Mouse (Mus musculus) hindbrain, embryonic 13.5 days (tissue): Measurements from ENCODE around the gene Pgd. TPM values are rescaled to one million over a fixed set of nuclear protein-coding genes. Genes with fewer than 3 reads are reported as not detected.
A peak's percentile ranks its signal among the peaks of the same experiment; 100 is the strongest.
"Not testable (repeated sequence)": the region's sequence is repeated elsewhere in the genome, so short reads cannot be mapped to it uniquely, and the experiment has no call there.

Experiments
- ATAC-seq: fragments of 200-750 bp; cut with Nextera tagmentation; 2 replicates; pipeline ENCODE4 v1.8.0; 2017; ENCODE audit warnings: moderate TSS enrichment; ENCODE audit not compliant: low FRiP score
- H3K27ac ChIP-seq: fragments of 300-500 bp; sonication (generic); 2 replicates; pipeline ENCODE4 v1.5.1; 2015; ENCODE audit warnings: inconsistent platforms, mild to moderate bottlenecking, moderate library complexity
- H3K27me3 ChIP-seq: fragments of 300-500 bp; sonication (generic); 2 replicates; pipeline ENCODE4 v1.6.1; 2015; ENCODE audit warnings: mild to moderate bottlenecking, inconsistent platforms
- H3K36me3 ChIP-seq: fragments of 300-500 bp; sonication (generic); 2 replicates; pipeline ENCODE4 v1.6.1; 2015; ENCODE audit warnings: mild to moderate bottlenecking, inconsistent platforms
- H3K4me1 ChIP-seq: fragments of 300-500 bp; sonication (generic); replicated peaks from 2 replicates; pipeline ENCODE4 v1.6.1; 2015; ENCODE audit warnings: inconsistent platforms
- H3K4me2 ChIP-seq: fragments of 300-500 bp; sonication (generic); 2 replicates; pipeline ENCODE4 v1.6.1; 2015; ENCODE audit warnings: inconsistent platforms, mild to moderate bottlenecking, moderate library complexity
- H3K4me3 ChIP-seq: fragments of 300-500 bp; sonication (generic); 2 replicates; pipeline ENCODE4 v1.5.1; 2015; ENCODE audit warnings: mild to moderate bottlenecking, inconsistent platforms
- H3K9ac ChIP-seq: fragments of 300-500 bp; sonication (generic); 2 replicates; pipeline ENCODE4 v1.6.1; 2015; ENCODE audit warnings: mild to moderate bottlenecking, inconsistent platforms
- H3K9me3 ChIP-seq: fragments of 300-500 bp; sonication (generic); 2 replicates; pipeline ENCODE4 v1.6.1; 2016; ENCODE audit warnings: inconsistent platforms
- WGBS: fragments of 180-500 bp; shearing (Covaris S2); methylation state at CpG from one replicate; pipeline ENCODE4 v1.1.7; 2015; 5-methylcytosine and 5-hydroxymethylcytosine counted together
- polyA plus RNA-seq: library from polyadenylated mRNA; unstranded; fragments of >200 nt; fragmentation: Nextera tagmentation; extraction: Ambion mirVana; gene quantifications from 2 replicates; pipeline ENCODE4 v1.2.1, GENCODE M21; 2015

Gene Pgd
- polyA plus RNA-seq, 1 experiment from 2014 or later, result 111 TPM

GRCm38 (mm10) chr4:149126663-149127062 is 39.9 kb downstream of the Pgd start, which contains the start of gene Cort:
Gene Cort, minus strand, starts transcription at chr4:149126763.
- Histone ChIP-seq H3K27me3 (no peaks in the 10 kb centered on the region), H3K36me3 (peaks cover 45% of the 10 kb centered on the region), H3K4me2 (no peak within 1 kb of the TSS), H3K4me1 (0 out of 2 replicates have a peak, but pooled peaks cover 3% of the 10 kb centered on the region), H3K4me3 (no peak within 1 kb of the TSS), H3K27ac (no peak within 1 kb of the TSS), H3K9me3 (no peaks in the 10 kb centered on the region), H3K9ac (no peak within 1 kb of the TSS)
- no peak for ATAC-seq
- 89% methylated on average over 11 of the region's 11 CpGs for WGBS

GRCm38 (mm10) chr4:149126115-149126509 is 40.5 kb downstream of the Pgd start:
- Histone ChIP-seq H3K27ac (no peak overlapping the region), H3K4me1 (0 out of 2 replicates have a peak, but pooled peaks cover 3% of the 10 kb centered on the region), H3K4me3 (no peak overlapping the region), H3K4me2 (no peak overlapping the region), H3K9me3 (no peaks in the 10 kb centered on the region), H3K27me3 (no peaks in the 10 kb centered on the region), H3K36me3 (peaks cover 40% of the 10 kb centered on the region), H3K9ac (no peak overlapping the region)
- ATAC-seq, result no peak
- 77% methylated on average over 6 of the region's 6 CpGs for WGBS

GRCm38 (mm10) chr4:149125341-149126114 is 41.0 kb downstream of the Pgd start:
- ATAC-seq, result no peak
- Histone ChIP-seq H3K9ac (no peak overlapping the region), H3K27ac (no peak overlapping the region), H3K9me3 (no peaks in the 10 kb centered on the region), H3K36me3 (peaks cover 36% of the 10 kb centered on the region), H3K27me3 (no peaks in the 10 kb centered on the region), H3K4me3 (no peak overlapping the region), H3K4me1 (0 out of 2 replicates have a peak, but pooled peaks cover 3% of the 10 kb centered on the region), H3K4me2 (no peak overlapping the region)
- 41% methylated on average over 11 of the region's 11 CpGs for WGBS

- H3K9me3 ChIP-seq, result no peaks in the 10 kb centered on the region
- H3K4me3 ChIP-seq, result no peak overlapping the region
- no peaks in the 10 kb centered on the region for H3K27me3 ChIP-seq
- H3K4me1 ChIP-seq, result 0 out of 2 replicates have a peak, but pooled peaks cover 3% of the 10 kb centered on the region
- no peak overlapping the region for H3K9ac ChIP-seq
- WGBS, result 75% methylated on average over 5 of the region's 5 CpGs
- H3K27ac ChIP-seq, result no peak overlapping the region
- no peak overlapping the region for H3K4me2 ChIP-seq
- no peak for ATAC-seq
- peaks cover 39% of the 10 kb centered on the region for H3K36me3 ChIP-seq
These were observed 43.1 kb downstream of the Pgd start for GRCm38 (mm10) chr4:149123432-149123831.

GRCm38 (mm10) chr4:149119978-149120562 is 46.5 kb downstream of the Pgd start:
- not testable (repeated sequence) for H3K9me3 ChIP-seq, H3K4me3 ChIP-seq, H3K27ac ChIP-seq, H3K4me2 ChIP-seq, ATAC-seq, H3K27me3 ChIP-seq, H3K4me1 ChIP-seq, H3K9ac ChIP-seq
- peaks cover 43% of the 10 kb centered on the region for H3K36me3 ChIP-seq
- 84% methylated on average over 12 of the region's 12 CpGs for WGBS

GRCm38 (mm10) chr4:149103875-149104561 is 62.6 kb downstream of the Pgd start, which contains the start of gene Dffa:
Gene Dffa, plus strand, starts transcription at chr4:149104146.
- Histone ChIP-seq H3K4me1 (peaks cover 10% of the 10 kb centered on the region), H3K36me3 (peaks cover 30% of the 10 kb centered on the region), H3K4me2 (peak within 1 kb of the TSS; percentile 93), H3K27me3 (no peaks in the 10 kb centered on the region), H3K9me3 (no peaks in the 10 kb centered on the region), H3K27ac (peak within 1 kb of the TSS; percentile 52), H3K4me3 (peak within 1 kb of the TSS; percentile 82), H3K9ac (peak within 1 kb of the TSS; percentile 91)
- 1% methylated on average over 35 of the region's 35 CpGs for WGBS
- peak; percentile 87 for ATAC-seq

- H3K27ac ChIP-seq, result no peak overlapping the region
- H3K9me3 ChIP-seq, result no peaks in the 10 kb centered on the region
- H3K4me3 ChIP-seq, result no peak overlapping the region
- H3K4me1 ChIP-seq, result peaks cover 23% of the 10 kb centered on the region
- peaks cover 5% of the 10 kb centered on the region for H3K36me3 ChIP-seq
- 89% methylated on average over 3 of the region's 3 CpGs for WGBS
- no peak overlapping the region for H3K9ac ChIP-seq
- H3K27me3 ChIP-seq, result no peaks in the 10 kb centered on the region
- ATAC-seq, result no peak
- no peak overlapping the region for H3K4me2 ChIP-seq
These were observed 65.1 kb downstream of the Pgd start for GRCm38 (mm10) chr4:149101456-149101855.

GRCm38 (mm10) chr4:149100449-149100848 is 66.1 kb downstream of the Pgd start:
- not testable (repeated sequence) for H3K4me3 ChIP-seq, H3K4me2 ChIP-seq, ATAC-seq, H3K9me3 ChIP-seq, H3K9ac ChIP-seq, H3K27me3 ChIP-seq, H3K36me3 ChIP-seq, H3K27ac ChIP-seq
- peaks cover 23% of the 10 kb centered on the region for H3K4me1 ChIP-seq
- 88% methylated on average over 12 of the region's 12 CpGs for WGBS

Other genes with a start within 250 kb of the Pgd start
- 52.6 and 57.7 TPM in 2 replicates for gene Pex14, start 66.9 kb downstream of the Pgd start, polyA plus RNA-seq
- 27.0 and 29.1 TPM in 2 replicates for gene Dffa, start 62.6 kb downstream of the Pgd start, polyA plus RNA-seq
- gene Cort, start 40.0 kb downstream of the Pgd start, polyA plus RNA-seq, result 0.35 and 0.41 TPM in 2 replicates
- gene Cenps, start 29.1 kb downstream of the Pgd start, polyA plus RNA-seq, result 22.1 and 24.3 TPM in 2 replicates
- 155 and 169 TPM in 2 replicates for gene Kif1b, start 140.9 kb upstream of the Pgd start, polyA plus RNA-seq